Mouse (Mus musculus) liver, postnatal 0 days (tissue): ENCODE measurements around the gene Pitpnb.

Experiments used
- CTCF ChIP-seq: sonication (generic); IDR thresholded peaks from 2 replicates; pipeline ENCODE4 v1.5.1; 2016; ENCODE audit warnings: antibody characterized with exemption, low read depth
- EP300 ChIP-seq: IDR thresholded peaks from 2 replicates; pipeline ENCODE4 v1.6.1; 2016; ENCODE audit warnings: antibody characterized with exemption, low read depth, mild to moderate bottlenecking

DNA sequence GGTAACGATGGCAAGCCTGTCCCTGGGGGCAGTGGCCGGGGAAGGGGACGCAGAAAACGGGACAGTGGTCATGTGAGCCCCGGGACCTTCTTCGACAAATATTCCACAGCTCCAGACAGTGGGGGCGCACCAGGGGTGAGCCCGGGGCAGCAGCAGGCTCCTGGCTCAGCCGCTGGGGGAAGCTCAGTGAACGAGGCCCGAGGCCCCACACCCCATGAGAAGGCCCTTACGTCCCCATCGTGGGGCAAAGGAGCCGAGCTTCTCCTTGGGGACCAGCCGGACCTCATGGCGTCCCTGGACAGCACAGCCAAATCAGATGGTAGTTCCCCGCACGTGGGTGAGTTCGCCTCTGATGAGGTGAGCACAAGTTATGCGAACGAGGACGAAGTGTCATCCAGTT lies 90.3 kb downstream of the Pitpnb start:
- no peak for TF ChIP-seq CTCF
- no peak for TF ChIP-seq EP300
